Mouse (Mus musculus) C2C12 (cell line): ENCODE results near the gene Sept9.

Experiments
- CEBPB ChIP-seq: IDR thresholded peaks from one replicate; pipeline ENCODE4 v1.6.1; 2011; ENCODE audit warnings: low read depth, mild to moderate bottlenecking, control low read depth, moderate library complexity
- CTCF ChIP-seq: IDR thresholded peaks from one replicate; pipeline ENCODE4 v1.5.1; 2011; ENCODE audit not compliant: control insufficient read depth, insufficient read depth, insufficient read length
- FOSL1 ChIP-seq: IDR thresholded peaks from one replicate; pipeline ENCODE4 v1.8.0; 2011; ENCODE audit warnings: mild to moderate bottlenecking, low read length; ENCODE audit not compliant: poor library complexity, insufficient read depth, severe bottlenecking
- MAX ChIP-seq: IDR thresholded peaks from one replicate; pipeline ENCODE4 v1.6.1; 2011; ENCODE audit warnings: mild to moderate bottlenecking, control low read depth
- MYOD1 ChIP-seq: IDR thresholded peaks from one replicate; pipeline ENCODE4 v1.6.1; 2011; ENCODE audit warnings: low read depth; ENCODE audit not compliant: control insufficient read depth, insufficient read length
- MYOG ChIP-seq: IDR thresholded peaks from one replicate; pipeline ENCODE4 v1.6.1; 2011; ENCODE audit not compliant: control insufficient read depth, insufficient read length; ENCODE audit errors: extremely low read depth
- USF1 ChIP-seq: IDR thresholded peaks from one replicate; pipeline ENCODE4 v1.6.1; 2011; ENCODE audit warnings: low read depth, mild to moderate bottlenecking, control low read depth, moderate library complexity

DNA sequence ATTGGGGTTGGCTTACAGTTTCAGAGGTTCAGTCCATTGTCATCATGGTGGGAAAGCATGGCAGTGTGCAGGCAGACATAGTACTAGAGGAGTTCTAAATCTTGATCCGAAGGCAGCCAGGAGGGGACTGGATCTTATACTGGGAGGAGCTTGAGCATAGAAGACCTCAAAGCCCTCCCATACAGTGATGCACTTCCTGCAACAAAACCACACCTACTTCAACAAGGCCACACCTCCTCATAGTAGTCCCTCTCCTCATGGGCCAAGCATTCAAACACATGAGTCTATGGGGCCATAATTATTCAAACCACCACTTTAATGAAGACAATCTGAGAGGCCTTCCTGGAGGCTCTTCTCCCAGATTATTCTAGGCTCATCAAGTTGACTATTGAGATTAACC, 57.8 kb downstream of the Sept9 start:
- TF ChIP-seq CTCF (no peak), MYOD1 (no peak), MYOG (no peak), MAX (no peak), USF1 (no peak), CEBPB (no peak), FOSL1 (no peak)
